Comparison of ENCODE assay signal across 24 mouse cellular contexts in genomic region chr7:129631453-129631852, GRCm38 (mm10). TPM values are rescaled to one million over a fixed set of nuclear protein-coding genes. Genes with fewer than 3 reads are reported as not detected.
DNase-seq lines count a peak whose midpoint lies in the region; ATAC-seq lines count a peak whose summit lies in the region.
"Had no signal": no experiment of that assay in that cellular context is flagged by ENCODE, and none has a peak within 500 bp of the region (broad histone marks: within the 10 kb centered on the region; RNA-seq: fewer than 3 reads in every experiment).

No protein-coding gene starts in this region.

- peak; percentile 72 for ATAC-seq in heart, embryonic 14.5 days (ENCODE audit: insufficient number of reproducible peaks, insufficient read depth, low FRiP score, low read depth)
- ATAC-seq: forebrain, embryonic 14.5 days; hindbrain, embryonic 16.5 days; intestine, embryonic 15.5 days; liver, postnatal 0 days had no signal

- 35% methylated on average over 6 of the region's 6 CpGs for WGBS in heart, embryonic 14.5 days

- H3K27me3 ChIP-seq in heart, embryonic 14.5 days (ENCODE audit: control insufficient read depth, insufficient read depth, low read length), result no peaks in the 10 kb centered on the region
- H3K27me3 ChIP-seq: embryonic facial prominence, embryonic 15.5 days; intestine, embryonic 15.5 days had no signal

- DNase-seq in frontal cortex, adult 2 months (ENCODE audit: extremely low spot score in 1 of 2, low spot score in 1 of 2), result peak; percentile 12 to 46
- DNase-seq in frontal cortex, postnatal 10 days (ENCODE audit: low spot score in 2 of 2), result no peak
- no peak for DNase-seq in heart, postnatal 4 days
- peak; percentile 20 to 48 for DNase-seq in lung, adult 18-20 months
- DNase-seq in lung, postnatal 10 days, result no peak
- peak; percentile 14 to 31 for DNase-seq in right cerebral cortex, adult 2 months (ENCODE audit: low spot score in 2 of 2)
- no peak for DNase-seq in right cerebral cortex, postnatal 4 days
- DNase-seq: adrenal gland, postnatal 25 days; cerebellum, adult 9-11 months; gastrocnemius, adult 2 months; kidney, adult 8-10 months; kidney, postnatal 10 days; liver; liver, postnatal 0 days; midbrain, embryonic 14.5 days; thymus, adult 2 months; thymus, postnatal 4 days had no signal

- H3K9ac ChIP-seq in heart, embryonic 14.5 days (ENCODE audit: low read length), result no peak overlapping the region
- H3K9ac ChIP-seq: embryonic facial prominence, embryonic 15.5 days; intestine, embryonic 15.5 days; liver, postnatal 0 days had no signal

- H3K4me2 ChIP-seq in heart, embryonic 14.5 days (ENCODE audit: low read length), result no peak overlapping the region
- H3K4me2 ChIP-seq: embryonic facial prominence, embryonic 15.5 days; intestine, embryonic 15.5 days had no signal

- peak overlapping the region; percentile 42 to 66; a peak in 3 of 4 replicates for H3K27ac ChIP-seq in heart, embryonic 14.5 days (replicated peaks in 1 of 2; ENCODE audit: control insufficient read depth in 1 of 2, insufficient read depth in 1 of 2, low read depth in 2 of 2, low read length in 2 of 2)
- H3K27ac ChIP-seq: embryonic facial prominence, embryonic 15.5 days; gastrocnemius, adult 2 months; hindbrain, embryonic 10.5 days; intestine, embryonic 15.5 days; limb, embryonic 10.5 days had no signal

- no peak overlapping the region for H3K4me3 ChIP-seq in heart, embryonic 14.5 days (ENCODE audit: control insufficient read depth in 1 of 2, insufficient read depth in 1 of 2, low read depth in 1 of 2, low read length in 2 of 2)
- H3K4me3 ChIP-seq: embryonic facial prominence, embryonic 15.5 days; gastrocnemius, adult 2 months; hindbrain, embryonic 10.5 days; intestine, embryonic 15.5 days; limb, embryonic 10.5 days had no signal

- H3K9me3 ChIP-seq in heart, embryonic 14.5 days (ENCODE audit: control insufficient read depth, low read length), result no peaks in the 10 kb centered on the region
- H3K9me3 ChIP-seq: embryonic facial prominence, embryonic 15.5 days; hindbrain, embryonic 10.5 days; intestine, embryonic 15.5 days; limb, embryonic 10.5 days had no signal

- H3K4me1 ChIP-seq in heart, embryonic 14.5 days (ENCODE audit: control insufficient read depth in 2 of 2, insufficient read depth in 2 of 2, low read length in 2 of 2), result peaks cover 8 to 11% of the 10 kb centered on the region in 2 experiments
- H3K4me1 ChIP-seq: embryonic facial prominence, embryonic 15.5 days; hindbrain, embryonic 10.5 days; intestine, embryonic 15.5 days had no signal

- H3K36me3 ChIP-seq in heart, embryonic 14.5 days (ENCODE audit: control insufficient read depth, insufficient read depth, low read length), result peaks cover 96% of the 10 kb centered on the region

RNA-seq across cellular contexts. Expression of gene Wdr11, which starts 39.8 kb away (rescaled TPM):
- polyA plus RNA-seq in frontal cortex, adult 2 months (2012; rRNA removed), result 35.8 and 37.3 TPM in 2 replicates
- 26.5 and 29.5 TPM in 2 replicates for polyA plus RNA-seq in heart, embryonic 14.5 days (2014; fragmentation: Nextera tagmentation; extraction: Ambion mirVana)
- 10 to 100 TPM; 27.4 to 30.2 TPM for total RNA-seq in heart, postnatal 4 days (2021)

Comparison
In these comparisons a context has a peak if more than half of its experiments do, and no peak if none do; other contexts are left out.
1. DNase-seq: peak in frontal cortex, adult 2 months (2 of 2), lung, adult 18-20 months (2 of 2) and right cerebral cortex, adult 2 months (2 of 2); none in frontal cortex, postnatal 10 days (0 of 2), heart, postnatal 4 days (single experiment), lung, postnatal 10 days (single experiment) and right cerebral cortex, postnatal 4 days (single experiment).